Mouse (Mus musculus): ENCODE results near the gene Fars2.

Gene Fars2

DNA sequence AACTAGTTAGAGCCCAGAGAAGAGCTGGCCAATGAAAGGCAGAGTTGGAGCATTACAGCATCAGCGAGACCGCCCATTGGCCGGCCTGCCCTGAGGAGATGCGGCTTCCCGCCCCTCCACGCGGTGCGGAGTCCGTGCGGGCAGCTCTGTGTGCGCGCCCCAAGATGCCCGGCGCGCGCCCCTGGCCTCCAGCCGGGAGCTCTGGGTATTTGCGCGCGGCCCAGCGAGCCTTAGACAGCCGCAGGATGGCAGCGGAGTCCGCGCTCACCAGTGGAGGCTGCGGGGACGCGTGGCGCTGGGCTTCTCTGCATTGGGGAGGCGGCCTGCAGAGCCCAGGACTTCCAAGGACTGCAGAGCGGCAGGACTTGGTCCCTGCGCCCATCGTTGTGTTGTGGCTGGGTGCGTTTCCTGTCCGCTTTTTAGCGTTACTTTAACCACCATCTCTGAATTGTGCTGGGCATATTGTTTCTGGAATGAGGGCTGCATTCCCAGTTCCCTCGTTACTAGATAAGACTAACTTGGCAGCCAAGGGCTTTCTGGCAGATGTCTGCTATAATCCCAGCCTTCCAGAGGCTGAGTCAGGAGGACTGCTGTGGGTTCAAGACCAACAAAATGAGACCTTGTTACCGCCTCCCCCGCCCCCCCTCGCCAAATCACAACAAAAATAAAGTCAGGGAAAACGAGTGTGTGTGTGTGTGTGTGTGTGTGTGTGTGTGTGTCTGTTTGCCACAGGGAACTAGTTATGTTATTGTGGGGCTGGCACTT lies 461.5 kb downstream of the Fars2 start:
- DNase-seq (ENCODE audit: low read depth): peak; percentile 14

DNA sequence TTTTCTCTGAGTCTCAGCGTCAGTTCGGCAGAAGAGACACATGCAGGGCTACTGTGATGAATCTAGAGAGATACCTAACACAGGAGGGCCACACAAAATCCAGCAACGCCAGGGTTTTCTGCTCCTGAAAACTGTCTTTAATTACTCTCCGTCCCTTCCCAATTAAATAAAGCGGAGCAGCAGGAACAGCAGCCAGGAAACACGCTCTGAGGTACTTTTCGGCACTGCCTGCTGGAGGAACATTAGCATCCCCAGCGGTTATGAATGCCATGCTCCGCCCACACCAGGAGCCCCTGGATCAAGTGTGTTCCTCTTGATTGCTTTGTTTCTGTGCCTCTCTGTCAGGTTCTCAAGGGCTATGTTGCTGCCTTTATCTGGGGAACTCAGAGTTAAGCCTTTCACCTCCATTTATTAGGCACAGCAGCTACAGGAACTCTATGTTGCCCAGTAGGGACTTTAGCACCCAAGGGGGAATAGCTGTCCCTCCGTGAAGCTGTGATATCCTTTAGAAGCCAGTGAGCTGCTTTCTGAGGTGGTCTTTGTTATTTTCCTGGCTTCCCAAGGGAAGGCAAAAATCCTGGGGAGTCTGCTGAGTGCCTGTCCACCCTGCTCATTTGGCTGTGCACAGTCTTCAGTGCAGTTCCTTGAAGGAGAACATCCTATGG lies 465.3 kb downstream of the Fars2 start:
- DNase-seq (ENCODE audit: low read depth): no peak

DNA sequence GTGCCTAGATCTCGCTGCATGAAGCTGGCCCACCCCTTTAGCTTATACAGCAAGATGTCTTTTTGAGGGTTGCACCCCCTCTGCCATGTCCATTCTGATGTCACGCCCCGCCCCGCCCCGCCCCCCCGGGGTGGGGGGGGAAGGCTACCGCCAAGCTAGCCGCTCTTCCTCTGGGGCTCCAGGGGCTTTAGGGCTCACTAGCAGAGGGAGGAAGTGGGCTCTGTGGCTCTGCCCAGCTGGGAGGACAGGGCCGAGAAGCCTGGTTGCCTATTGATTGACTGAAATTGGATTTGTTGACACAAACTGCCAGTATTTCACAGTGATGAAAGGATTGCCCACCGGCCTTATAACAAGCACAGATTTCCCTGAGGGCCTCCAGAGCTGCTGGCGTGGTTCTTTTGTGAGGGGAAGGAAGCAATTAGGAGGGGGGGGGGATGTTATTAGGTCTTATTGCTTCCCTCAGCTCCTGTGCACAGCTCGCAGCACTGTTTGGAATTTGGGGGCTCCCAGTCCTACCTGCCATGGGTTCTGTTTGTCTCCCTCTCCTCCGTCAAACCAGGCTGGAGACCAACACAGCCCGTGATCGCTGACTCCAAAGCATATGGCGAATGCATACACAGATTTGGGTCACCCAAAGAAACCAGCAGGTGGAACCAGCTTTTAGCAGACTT lies 466.4 kb downstream of the Fars2 start:
- peak; percentile 2 for DNase-seq (ENCODE audit: low read depth)

DNA sequence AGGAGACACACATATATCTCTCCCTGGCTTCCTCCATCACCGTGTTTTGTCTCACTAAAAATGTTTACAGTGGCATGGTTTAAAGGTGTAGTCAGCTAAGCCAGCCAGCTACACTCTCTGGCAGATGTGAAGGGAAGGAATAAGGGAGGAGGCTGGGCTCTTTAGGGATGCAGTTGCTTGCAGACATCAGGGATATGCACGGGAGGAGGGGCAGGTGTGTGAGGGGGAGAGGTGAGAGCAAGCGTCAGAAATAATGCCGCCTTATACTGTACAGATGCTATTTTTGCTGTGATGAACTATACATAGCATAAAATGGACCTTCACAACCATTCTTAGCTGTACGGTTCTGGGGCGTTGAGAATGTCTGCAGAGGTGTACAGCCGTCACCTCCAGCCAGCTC lies 467.0 kb downstream of the Fars2 start:
- no peak for DNase-seq (ENCODE audit: low read depth)

DNA sequence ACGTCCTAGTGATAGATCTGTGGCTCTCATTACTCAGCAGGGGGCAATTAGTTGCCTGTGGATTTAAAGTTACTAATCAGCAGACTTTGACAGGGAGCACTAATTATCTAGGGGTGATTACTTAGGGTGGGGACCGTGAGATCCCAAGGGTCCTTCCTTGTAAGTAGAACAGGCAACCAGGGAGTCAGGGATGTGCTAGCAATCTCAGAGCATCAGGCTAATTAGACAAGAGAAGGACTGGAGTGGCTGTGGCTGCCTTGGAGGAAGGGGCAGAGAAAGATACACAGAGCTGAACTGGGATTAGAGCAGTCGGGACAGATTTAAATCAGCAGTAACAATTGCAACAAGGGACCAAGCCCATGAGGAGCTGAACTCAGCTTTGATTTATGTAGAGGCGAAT lies 471.9 kb downstream of the Fars2 start:
- DNase-seq (ENCODE audit: low read depth): no peak

DNA sequence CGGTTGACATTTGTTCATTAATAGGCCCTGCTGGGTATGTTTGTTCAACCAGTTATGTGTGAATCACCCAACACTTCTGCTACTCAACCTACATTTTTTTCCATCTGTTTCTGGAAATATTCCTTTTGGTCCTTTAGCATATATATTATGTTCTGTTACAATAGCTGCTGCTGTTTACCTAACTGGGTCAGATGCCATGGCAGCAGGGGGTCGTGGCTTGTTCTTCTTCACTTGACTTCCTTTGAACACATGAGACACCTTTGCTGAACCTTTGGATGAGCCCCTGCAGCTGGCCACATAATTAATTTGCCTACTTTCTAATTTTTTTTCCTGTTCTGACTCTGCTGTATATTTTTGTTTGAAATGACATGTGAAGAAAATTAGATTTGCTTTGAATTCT lies 475.1 kb downstream of the Fars2 start:
- no peak for DNase-seq (ENCODE audit: low read depth)

DNA sequence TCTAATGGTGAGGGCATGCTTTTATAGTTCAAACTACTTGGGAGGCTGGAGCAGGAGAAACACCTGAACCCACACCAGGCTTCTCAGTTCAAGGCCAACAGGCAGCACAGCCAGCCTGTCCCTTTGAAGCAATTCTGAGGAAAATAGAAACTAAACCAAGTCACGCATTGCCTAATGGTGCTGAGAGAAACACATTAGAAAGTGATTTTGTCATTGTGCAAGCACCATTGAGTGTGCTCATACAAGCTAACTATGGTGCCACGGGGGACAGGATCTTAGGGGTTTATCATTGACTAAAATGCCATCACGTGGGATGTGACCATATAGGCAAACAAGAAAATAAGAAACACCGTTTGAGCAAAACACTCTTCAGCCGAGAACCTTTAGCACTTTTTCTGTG lies 489.5 kb downstream of the Fars2 start:
- DNase-seq (ENCODE audit: low read depth): no peak

DNA sequence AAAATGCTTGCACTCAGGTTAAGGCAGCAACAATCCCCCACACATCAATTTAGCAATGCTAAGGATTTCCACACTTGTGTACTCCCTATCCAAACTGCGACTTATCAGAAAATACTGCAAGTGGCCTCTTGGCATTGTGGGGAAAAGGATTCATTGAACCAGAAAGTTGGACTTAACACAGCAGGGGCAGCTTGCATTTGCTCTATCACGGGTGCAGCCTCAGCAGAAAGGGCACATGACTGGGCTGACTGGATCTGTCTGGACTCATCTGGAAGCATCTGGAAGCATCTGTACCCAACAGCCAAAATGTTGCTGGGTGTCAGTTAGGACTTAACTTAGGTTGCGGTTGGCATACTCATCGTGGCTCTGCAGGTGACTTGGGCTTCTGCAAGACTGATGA lies 490.7 kb downstream of the Fars2 start:
- DNase-seq (ENCODE audit: low read depth): no peak

DNA sequence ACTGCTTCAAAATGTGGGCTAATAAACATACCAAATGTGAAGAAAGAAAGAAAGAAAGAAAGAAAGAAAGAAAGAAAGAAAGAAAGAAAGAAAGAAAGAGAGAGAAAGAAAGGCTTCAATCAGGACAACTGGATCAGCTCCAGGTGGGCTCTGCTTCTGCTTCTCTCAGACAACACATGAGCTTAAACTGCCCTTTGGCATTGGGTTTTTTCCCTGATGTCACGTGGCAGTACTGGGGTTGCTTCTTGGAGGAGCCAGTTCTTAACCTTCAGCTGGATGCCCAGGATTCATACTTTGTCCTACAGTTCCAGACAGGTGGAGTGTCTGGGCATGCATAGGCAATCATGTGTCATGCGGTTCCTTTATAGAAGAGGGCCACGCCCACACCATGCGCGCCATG lies 493.2 kb downstream of the Fars2 start:
- DNase-seq (ENCODE audit: low read depth): no peak

DNA sequence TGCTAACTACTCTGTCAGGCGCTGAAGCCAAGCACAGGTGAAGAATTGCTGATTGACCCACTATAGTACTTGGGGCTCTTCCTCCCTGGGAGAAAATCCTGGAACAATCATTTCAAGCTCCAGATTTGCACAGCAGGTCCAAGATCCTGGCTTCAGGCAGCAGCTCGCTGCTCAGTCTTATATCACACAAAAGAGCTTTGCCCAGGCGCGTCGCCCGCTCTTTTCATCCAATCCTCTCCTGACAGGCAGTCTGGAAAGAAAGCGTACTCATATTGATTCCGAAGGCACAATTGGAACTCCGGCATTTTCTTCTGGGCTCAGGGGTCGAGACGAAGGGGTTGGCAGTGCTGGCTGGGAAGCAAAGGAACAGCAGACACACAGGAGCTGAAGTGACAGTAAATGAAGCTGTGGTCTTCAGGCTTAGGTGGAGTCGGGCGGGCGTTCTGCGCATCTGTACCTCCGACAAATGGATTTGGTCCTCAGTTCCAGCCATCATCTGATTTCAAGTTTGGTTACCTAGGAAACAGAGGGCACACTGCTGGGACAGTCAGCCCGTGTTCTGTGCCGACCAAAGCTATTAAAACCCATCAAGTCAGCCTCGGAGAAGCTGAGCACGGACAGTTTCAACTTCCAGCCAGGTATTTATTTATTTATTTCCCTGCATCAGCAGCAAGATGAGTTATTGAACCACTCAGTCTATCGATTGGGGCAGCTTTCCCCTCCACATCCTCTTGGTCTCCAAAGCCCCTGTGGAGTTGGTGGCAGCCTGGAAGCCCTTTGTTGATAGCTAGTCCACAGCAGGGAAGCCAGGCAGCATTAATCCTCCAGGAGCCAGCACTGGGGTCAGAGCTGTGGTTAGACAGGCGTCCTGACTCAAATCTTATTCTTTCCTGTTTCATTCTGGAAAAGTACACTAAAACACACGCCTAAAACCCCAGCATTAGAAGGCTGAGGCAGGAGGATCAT lies 495.9 kb downstream of the Fars2 start:
- no peak for DNase-seq (ENCODE audit: low read depth)

DNA sequence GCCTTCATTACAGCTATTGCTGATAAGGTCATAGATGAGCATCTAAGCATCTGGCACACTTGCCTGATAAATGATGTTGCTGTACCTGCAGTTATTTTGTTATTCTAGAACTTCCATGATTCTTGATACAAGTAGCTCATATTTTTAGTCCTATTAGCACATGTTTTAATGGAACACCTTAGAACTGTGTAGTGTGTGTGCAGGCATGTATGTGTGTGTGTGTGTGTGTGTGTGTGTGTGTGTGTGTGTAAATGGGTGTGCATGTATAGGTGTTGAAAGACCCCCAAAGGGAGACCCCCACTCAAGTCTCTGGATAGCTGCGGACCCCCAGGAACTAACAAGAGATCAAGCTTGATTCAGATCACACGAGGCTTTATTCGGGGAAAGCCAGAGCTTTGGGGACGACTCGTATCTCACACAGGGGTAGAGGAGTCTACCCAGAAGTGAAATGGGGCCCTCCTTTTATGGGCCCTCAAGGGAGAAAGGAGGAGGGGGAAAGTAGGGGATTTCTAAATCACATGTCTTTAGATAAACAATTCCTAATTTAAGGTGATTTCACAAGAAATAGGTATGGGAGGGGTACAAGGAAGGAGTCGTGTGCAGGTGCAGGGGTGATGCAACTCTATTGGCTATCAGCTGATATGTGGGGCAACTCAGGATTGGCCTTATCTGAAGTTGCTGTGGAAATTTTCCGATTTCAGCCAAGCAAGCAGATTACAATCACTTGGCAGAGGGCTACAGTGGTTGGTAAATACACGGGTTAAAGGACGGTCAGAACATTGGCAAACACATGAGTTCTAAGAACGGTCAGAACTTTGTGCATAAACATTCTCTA lies 503.5 kb downstream of the Fars2 start:
- DNase-seq (ENCODE audit: low read depth): no peak

DNA sequence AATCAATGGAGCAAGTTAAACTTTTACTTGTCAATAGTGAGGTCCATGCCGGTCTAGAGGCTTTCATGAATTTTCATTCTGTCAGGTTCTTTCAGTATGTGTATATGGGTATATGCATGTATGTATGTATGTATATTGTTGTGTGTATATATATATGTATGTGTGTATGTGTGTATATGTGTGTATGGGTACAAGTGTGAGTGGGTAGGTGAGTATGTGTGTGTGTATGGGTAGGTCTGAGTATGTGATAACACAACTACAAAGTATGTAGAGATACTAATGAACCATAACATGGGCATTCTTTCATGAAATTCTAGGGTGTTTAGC lies 504.1 kb downstream of the Fars2 start:
- DNase-seq (ENCODE audit: low read depth): no peak

DNA sequence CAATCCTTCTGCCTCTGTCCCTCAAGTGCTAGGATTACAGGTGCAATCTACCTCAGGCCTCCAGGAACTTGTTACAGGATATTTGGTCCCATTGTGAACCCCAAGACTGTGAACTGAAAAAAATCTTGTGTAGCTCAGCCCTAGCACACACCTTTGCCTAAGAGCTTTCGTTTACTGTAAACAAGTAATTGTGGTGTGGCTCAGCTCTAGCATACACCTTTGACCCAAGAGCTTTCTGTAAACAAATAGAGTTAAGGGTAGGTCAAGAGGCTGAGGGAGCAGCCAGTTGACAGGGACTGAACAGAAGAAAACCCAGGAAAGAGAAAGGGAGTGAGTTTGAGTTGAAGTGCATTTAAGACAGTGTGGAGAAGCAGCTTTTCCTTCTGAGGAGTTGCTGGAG lies 506.3 kb downstream of the Fars2 start:
- no peak for DNase-seq (ENCODE audit: low read depth)

DNA sequence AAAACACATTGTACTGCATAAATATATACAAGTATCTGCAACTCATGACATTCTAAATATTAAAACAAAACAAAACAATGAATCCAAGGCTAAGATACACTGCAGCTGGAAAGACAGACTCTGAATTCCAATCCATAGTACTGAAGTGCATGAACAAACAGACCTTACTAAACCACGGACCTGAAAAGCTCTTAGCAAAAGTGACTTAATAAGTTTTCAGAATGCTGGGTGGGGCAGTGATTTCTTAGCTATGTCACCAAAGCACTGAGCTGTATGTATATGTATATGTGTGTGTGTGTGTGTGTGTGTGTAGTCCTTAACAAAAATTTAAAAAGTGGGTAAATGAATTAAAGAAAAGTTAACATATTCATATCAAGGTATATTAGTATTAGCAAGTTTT lies 511.9 kb downstream of the Fars2 start:
- DNase-seq (ENCODE audit: low read depth): no peak

DNA sequence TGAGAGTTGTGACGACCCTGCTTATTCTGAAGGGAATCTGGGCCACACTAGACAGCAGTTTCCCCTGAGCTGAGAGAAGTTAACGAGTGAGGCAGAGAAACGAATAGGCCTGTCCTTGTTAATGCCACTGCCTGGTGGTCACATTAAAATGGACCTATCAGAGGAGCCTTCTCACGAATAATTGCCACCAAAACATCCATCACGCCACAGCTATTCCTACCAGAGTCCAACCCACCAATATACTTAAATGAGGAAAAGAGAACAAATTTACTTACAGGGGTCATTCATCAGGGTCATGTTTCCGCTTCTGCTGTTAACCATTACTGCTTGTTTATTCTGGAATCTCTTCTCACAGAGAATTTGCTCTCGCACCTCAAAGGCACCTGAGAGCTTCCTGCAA lies 531.0 kb downstream of the Fars2 start:
- DNase-seq (ENCODE audit: low read depth): no peak

DNA sequence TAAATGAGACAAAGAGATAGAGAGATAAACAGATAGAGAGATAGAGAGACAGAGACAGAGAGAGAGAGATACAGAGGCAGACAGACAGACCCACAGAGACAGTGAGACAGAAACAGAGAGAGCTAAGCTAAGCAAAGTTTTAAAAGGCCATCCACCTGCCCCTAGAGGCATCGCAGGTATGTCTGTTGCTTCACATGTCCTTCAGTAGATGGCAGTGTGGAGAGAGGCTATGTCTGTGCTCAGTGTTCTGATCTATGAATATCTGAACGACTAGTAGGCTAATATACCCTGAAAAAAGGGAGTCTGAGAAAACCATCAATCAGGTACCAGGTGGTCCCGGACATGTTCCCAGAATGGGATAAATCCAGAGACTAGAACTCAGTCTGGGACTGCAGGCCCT lies 537.0 kb downstream of the Fars2 start:
- no peak for DNase-seq (ENCODE audit: low read depth)

DNA sequence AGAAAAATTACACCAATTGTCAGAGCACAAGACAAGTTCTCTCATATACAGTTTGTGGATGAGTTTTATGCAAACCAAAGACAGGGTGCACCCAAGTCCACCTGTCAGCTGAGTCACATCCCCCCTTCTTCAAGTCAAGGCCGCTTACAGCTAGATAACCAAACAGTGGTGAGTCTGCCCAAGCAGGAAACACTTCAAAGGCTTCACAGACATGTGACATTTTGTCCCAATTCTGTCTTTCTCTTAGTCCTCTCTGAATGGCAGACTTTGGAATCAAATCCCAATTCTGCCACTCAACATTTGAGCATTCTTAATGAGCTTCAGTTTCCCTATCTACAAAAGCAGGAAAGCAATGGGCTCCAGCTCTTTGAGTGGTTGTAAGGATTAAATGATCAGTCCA lies 562.1 kb downstream of the Fars2 start:
- DNase-seq (ENCODE audit: low read depth): no peak

DNA sequence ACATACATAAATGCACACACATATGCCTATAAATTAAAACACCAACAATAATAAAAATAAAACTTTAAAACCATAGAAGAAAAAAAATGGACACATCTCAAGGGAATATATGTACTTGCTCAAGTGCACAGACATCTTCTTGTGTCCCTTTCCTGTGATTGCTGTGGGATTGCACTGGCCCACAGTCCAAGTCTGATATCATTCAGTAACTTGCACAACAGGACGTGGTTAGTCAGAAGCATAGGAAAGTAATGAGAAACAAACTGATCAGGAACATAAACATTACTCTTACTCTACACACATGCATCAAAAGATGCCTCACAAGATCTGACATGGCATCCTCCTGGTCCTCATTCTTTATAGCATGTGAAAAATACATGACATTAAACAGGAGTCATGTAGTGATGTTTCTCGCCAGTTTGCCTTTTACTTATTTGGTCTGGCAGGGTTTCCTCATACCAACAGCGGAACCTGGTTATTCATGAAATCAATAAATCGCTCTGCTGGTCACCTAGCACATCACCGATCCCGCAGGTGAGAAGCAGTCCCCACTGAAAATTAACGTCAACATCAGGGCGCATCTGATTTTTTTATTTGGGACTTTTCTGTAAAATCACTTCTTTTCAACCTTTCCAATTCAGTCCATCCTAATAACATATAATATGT lies 563.6 kb downstream of the Fars2 start:
- no peak for DNase-seq (ENCODE audit: low read depth)

DNA sequence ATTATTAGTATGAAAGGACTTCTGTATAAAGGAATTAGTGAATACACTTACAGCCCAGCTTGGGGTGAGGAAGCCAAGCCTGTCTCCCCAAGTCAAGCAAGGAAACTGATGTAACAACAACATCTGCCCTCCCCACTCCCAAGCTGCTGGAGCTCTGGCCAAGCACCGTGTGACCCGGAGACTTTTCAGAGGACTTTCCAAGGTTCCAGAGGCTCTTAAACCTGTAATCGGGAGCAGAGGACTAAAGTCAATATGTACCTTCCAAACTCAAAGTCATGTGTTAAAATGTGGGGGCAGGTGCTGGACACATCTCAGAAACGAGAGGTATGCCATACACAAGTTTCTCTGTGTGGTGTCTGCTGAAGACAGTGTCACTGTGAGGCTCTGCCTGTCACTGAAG lies 566.4 kb downstream of the Fars2 start:
- DNase-seq (ENCODE audit: low read depth): no peak

DNA sequence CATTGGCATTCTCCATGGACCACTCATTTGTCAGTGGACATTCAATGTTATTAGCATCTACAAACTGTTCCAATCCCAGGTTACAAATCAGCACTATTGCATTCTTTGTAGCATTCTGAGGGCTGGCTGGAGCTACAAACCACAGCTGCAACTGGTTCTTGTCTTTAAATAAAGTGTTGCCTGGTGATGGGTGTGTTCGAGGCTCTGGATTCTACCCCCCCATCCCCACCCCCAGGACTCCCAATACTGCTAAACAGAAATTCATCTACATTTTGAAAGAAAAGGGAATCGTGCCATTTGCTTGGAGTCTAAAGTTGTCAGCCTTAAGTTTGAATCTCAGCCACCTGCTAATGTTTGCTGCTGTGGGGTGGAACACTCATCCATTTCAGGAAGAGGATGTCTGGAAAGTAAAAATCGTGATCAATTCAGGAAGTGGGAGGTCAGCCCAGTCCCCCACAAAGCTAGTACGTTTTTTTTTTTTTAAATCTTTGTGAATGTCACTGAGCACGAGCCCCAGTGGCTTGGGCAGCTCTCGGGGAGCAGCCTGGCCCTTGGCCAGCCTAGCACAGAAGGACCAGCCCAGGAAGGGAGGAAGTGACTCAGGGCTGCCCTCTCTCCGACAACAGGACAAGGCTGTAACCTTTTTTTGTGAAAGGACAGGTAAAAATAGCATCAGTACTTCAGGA lies 578.4 kb downstream of the Fars2 start:
- no peak for DNase-seq (ENCODE audit: low read depth)
